Mouse (Mus musculus) small intestine, adult 2 months (tissue): ENCODE results near the gene Gm5617.

ENCODE experiments used
- CTCF ChIP-seq: fragments of 200-500 bp; IDR thresholded peaks from 2 replicates; pipeline ENCODE4 v1.5.1; 2012; ENCODE audit warnings: low read depth, mild to moderate bottlenecking, control low read depth, inconsistent platforms, low read length, moderate library complexity, mixed read lengths; ENCODE audit not compliant: insufficient replicate concordance, insufficient read length; ENCODE audit errors: extremely low read depth
- POLR2A ChIP-seq: fragments of 200-500 bp; IDR thresholded peaks from 2 replicates; pipeline ENCODE4 v1.6.1; 2012; ENCODE audit warnings: low read depth, mild to moderate bottlenecking, control low read depth, inconsistent platforms, low read length, moderate library complexity

- TF ChIP-seq CTCF (no peak), POLR2A (no peak)
Measured at GRCm38 (mm10) chr9:48516615-48517371, 21.6 kb downstream of the Gm5617 start.
